Mouse (Mus musculus) intestine, embryonic 15.5 days (tissue): ENCODE measurements at regions not wholly inside any gene's neighbourhood (a gene's known extent, or its start where the extent isn't known, plus 50 kb on each side); places are given as distances from the start of the nearest gene placed in this dataset.

Source experiments
- ATAC-seq: fragments of 200-750 bp; cut with Nextera tagmentation; 2 replicates; pipeline ENCODE4 v1.8.0; 2017; ENCODE audit warnings: moderate TSS enrichment, moderate library complexity
- H3K27ac ChIP-seq: fragments of 300-500 bp; sonication (generic); 2 replicates; pipeline ENCODE4 v1.5.1; 2015; ENCODE audit warnings: mild to moderate bottlenecking, inconsistent platforms
- H3K27me3 ChIP-seq: fragments of 300-500 bp; sonication (generic); replicated peaks from 2 replicates; pipeline ENCODE4 v1.6.1; 2015; ENCODE audit warnings: inconsistent platforms
- H3K36me3 ChIP-seq: fragments of 300-500 bp; sonication (generic); 2 replicates; pipeline ENCODE4 v1.6.1; 2015; ENCODE audit warnings: inconsistent platforms
- H3K4me1 ChIP-seq: fragments of 300-500 bp; sonication (generic); replicated peaks from 2 replicates; pipeline ENCODE4 v1.6.1; 2015; ENCODE audit warnings: inconsistent platforms
- H3K4me2 ChIP-seq: fragments of 300-500 bp; sonication (generic); replicated peaks from 2 replicates; pipeline ENCODE4 v1.6.1; 2015; ENCODE audit warnings: mild to moderate bottlenecking, inconsistent platforms
- H3K4me3 ChIP-seq: fragments of 300-500 bp; sonication (generic); replicated peaks from 2 replicates; pipeline ENCODE4 v1.5.1; 2015; ENCODE audit warnings: inconsistent platforms
- H3K9ac ChIP-seq: fragments of 300-500 bp; sonication (generic); 2 replicates; pipeline ENCODE4 v1.6.1; 2015; ENCODE audit warnings: inconsistent platforms
- H3K9me3 ChIP-seq: fragments of 300-500 bp; sonication (generic); 2 replicates; pipeline ENCODE4 v1.6.1; 2016; ENCODE audit warnings: inconsistent platforms
- WGBS: fragments of 180-500 bp; shearing (Covaris S2); methylation state at CpG from one replicate; pipeline ENCODE4 v1.1.7; 2015; 5-methylcytosine and 5-hydroxymethylcytosine counted together

GRCm38 (mm10) chr9:71012399-71012798, 60.4 kb upstream of the Lipc start:
- no peaks in the 10 kb centered on the region for H3K4me1 ChIP-seq
- H3K27me3 ChIP-seq = no peaks in the 10 kb centered on the region; the same call in 1 of the 2 replicates
- H3K27ac ChIP-seq = no peak overlapping the region
- H3K9me3 ChIP-seq = no peaks in the 10 kb centered on the region
- H3K9ac ChIP-seq = no peak overlapping the region
- 72% methylated on average over 1 of the region's 1 CpGs for WGBS
- H3K4me3 ChIP-seq = no peak overlapping the region
- no peak overlapping the region for H3K4me2 ChIP-seq
- H3K36me3 ChIP-seq = no peaks in the 10 kb centered on the region
- ATAC-seq = no peak

- H3K4me3 ChIP-seq = no peak overlapping the region
- H3K4me2 ChIP-seq = no peak overlapping the region
- H3K27me3 ChIP-seq = no peaks in the 10 kb centered on the region; the same call in 1 of the 2 replicates
- WGBS = 90% methylated on average over 2 of the region's 2 CpGs
- no peaks in the 10 kb centered on the region for H3K36me3 ChIP-seq
- no peak overlapping the region for H3K27ac ChIP-seq
- ATAC-seq = no peak
- no peaks in the 10 kb centered on the region for H3K9me3 ChIP-seq
- no peak overlapping the region for H3K9ac ChIP-seq
- no peaks in the 10 kb centered on the region for H3K4me1 ChIP-seq
These were observed 52.6 kb upstream of the Lipc start for GRCm38 (mm10) chr9:71004631-71005030.
